Mouse (Mus musculus): ENCODE results near the gene Ndc1. TPM values are rescaled to one million over a fixed set of nuclear protein-coding genes. Genes with fewer than 3 reads are reported as not detected.
"Not testable (repeated sequence)": the region's sequence is repeated elsewhere in the genome, so short reads cannot be mapped to it uniquely, and the experiment has no call there.

The Ndc1 gene
- polyA plus RNA-seq, 2 experiments: 27.8 to 35.4 TPM

DNA sequence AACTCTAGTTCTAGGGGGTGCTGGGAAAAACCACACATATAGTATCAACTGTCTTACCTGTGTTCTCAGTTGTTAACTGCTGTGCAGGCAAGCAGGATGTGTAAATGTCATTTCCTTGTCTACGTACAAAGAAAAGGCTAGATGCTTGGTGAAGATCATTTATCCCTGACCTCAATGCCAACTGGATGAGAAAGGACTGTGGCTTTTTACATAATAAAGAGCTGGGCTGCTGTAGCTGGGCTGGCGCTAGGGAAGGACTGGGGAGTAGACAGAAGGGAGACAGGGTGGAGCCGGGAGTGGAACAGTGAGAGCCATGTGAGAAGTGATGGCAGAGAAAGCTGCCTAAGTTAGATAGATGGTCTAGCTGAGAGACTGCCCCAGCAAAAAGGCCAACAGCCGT, 4.8 kb upstream of the Ndc1 start:
- ATAC-seq (ENCODE audit: low FRiP score, low read depth): no peak
- H3K4me2 ChIP-seq (replicated peaks; ENCODE audit: low read depth, low read length, severe bottlenecking): no peak overlapping the region
- no peak overlapping the region for H3K9ac ChIP-seq (ENCODE audit: low read depth, low read length, severe bottlenecking)
- no peaks in the 10 kb centered on the region for H3K4me1 ChIP-seq (ENCODE audit: control insufficient read depth, insufficient read depth, low read length)
- no peaks in the 10 kb centered on the region for H3K27me3 ChIP-seq (ENCODE audit: control insufficient read depth, insufficient read depth, low read length)
- no peak overlapping the region for H3K4me3 ChIP-seq (replicated peaks; ENCODE audit: low read length)
- H3K9me3 ChIP-seq (ENCODE audit: control insufficient read depth, low read length): no peaks in the 10 kb centered on the region
- no peak overlapping the region for H3K27ac ChIP-seq (replicated peaks; ENCODE audit: low read depth, low read length)
- no peak for TF ChIP-seq POLR2A (IDR thresholded peaks at IDR 0.05; ENCODE audit: borderline replicate concordance, extremely low read depth, insufficient read depth, insufficient read length)
- H3K36me3 ChIP-seq (ENCODE audit: control insufficient read depth, insufficient read depth, low read length): peaks cover 5% of the 10 kb centered on the region; the same call in 1 of the 2 replicates
- 71% methylated on average over 4 of the region's 4 CpGs for WGBS
- no peak for DNase-seq (ENCODE audit: low spot score)

DNA sequence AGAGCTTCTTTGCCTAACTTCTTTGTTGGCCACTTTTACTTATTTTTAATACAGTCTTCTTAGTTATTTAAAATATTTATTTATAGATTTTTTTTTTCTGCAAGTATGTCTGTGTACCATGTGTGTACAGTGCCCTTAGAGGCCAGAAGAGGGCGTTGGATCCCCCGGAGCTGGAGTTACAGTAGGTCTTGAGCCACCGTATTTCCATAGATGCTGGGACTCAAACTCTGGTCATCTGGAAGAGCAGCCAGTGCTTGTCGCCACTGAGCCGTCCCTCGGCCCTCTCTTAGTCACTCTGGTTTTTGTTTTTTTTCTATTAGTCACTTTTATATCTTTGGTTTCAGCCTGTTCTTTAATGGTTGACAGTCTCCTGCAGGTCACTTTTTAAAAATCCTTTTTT, 4.0 kb upstream of the Ndc1 start:
- Histone ChIP-seq H3K9me3 (ENCODE audit: control insufficient read depth, low read length) (no peaks in the 10 kb centered on the region), H3K4me3 (replicated peaks; ENCODE audit: low read length) (no peak overlapping the region), H3K4me2 (replicated peaks; ENCODE audit: low read depth, low read length, severe bottlenecking) (no peak overlapping the region), H3K27ac (replicated peaks; ENCODE audit: low read depth, low read length) (no peak overlapping the region), H3K36me3 (ENCODE audit: control insufficient read depth, insufficient read depth, low read length) (peaks cover 5% of the 10 kb centered on the region; the same call in 1 of the 2 replicates), H3K4me1 (ENCODE audit: control insufficient read depth, insufficient read depth, low read length) (peaks cover 2% of the 10 kb centered on the region; the same call in 1 of the 2 replicates), H3K27me3 (ENCODE audit: control insufficient read depth, insufficient read depth, low read length) (no peaks in the 10 kb centered on the region), H3K9ac (ENCODE audit: low read depth, low read length, severe bottlenecking) (no peak overlapping the region)
- WGBS: 79% methylated on average over 6 of the region's 6 CpGs
- no peak for DNase-seq (ENCODE audit: low spot score)
- no peak for ATAC-seq (ENCODE audit: low FRiP score, low read depth)
- no peak for TF ChIP-seq POLR2A (IDR thresholded peaks at IDR 0.05; ENCODE audit: borderline replicate concordance, extremely low read depth, insufficient read depth, insufficient read length)

DNA sequence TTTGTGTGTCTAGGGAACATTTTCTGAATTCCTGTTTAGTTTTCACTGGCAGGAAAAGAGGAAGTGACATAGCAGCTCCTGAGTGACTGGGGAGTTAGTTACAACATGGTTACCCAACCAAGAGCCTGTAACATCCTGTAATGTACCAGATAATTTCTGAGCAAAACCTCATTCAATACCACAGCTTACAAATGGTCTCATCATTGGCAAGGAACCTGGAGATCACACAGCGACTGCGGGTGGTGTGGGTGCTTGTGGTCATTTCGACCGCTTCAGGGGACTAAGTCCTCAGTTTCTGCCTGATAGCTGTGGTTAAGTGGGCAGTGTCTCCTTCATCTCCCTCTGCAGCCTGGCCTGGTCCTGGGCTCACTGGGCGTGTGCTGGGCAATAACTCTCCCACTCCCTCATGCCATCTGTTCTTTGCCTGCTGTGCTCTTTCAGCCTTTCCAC, 3.4 kb upstream of the Ndc1 start:
- no peak for ATAC-seq (ENCODE audit: low FRiP score, low read depth)

DNA sequence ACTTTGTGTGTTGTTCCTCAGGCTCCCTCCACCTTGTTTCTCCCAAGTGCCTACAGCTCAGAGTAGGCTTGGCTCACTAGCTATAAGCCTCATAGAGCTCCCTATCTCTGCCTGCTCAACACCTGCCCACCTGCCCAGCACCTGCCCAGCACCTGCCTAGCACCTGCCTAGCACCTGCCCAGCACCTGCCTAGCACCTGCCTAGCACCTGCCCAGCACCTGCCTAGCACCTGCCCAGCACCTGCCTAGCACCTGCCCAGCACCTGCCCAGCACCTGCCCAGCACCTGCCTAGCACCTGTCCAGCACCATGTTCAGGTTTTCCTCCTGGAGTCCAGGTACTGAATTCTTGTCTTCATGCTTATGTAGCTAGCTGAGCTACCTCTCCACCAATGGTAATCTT, 1.2 kb upstream of the Ndc1 start:
- H3K9ac ChIP-seq (ENCODE audit: low read depth, low read length, severe bottlenecking); ATAC-seq (ENCODE audit: low FRiP score, low read depth); H3K27ac ChIP-seq (replicated peaks; ENCODE audit: low read depth, low read length): not testable (repeated sequence)

More for the DNA sequence above, 3.4 kb upstream of the Ndc1 start:
- TF ChIP-seq POLR2A (IDR thresholded peaks at IDR 0.05; ENCODE audit: borderline replicate concordance, extremely low read depth, insufficient read depth, insufficient read length): no peak
- no peak for DNase-seq (ENCODE audit: low spot score)
- Histone ChIP-seq H3K4me3 (replicated peaks; ENCODE audit: low read length) (no peak overlapping the region), H3K4me2 (replicated peaks; ENCODE audit: low read depth, low read length, severe bottlenecking) (no peak overlapping the region), H3K9me3 (ENCODE audit: control insufficient read depth, low read length) (no peaks in the 10 kb centered on the region), H3K27me3 (ENCODE audit: control insufficient read depth, insufficient read depth, low read length) (no peaks in the 10 kb centered on the region), H3K9ac (ENCODE audit: low read depth, low read length, severe bottlenecking) (no peak overlapping the region), H3K4me1 (ENCODE audit: control insufficient read depth, insufficient read depth, low read length) (peaks cover 6% of the 10 kb centered on the region; the same call in 1 of the 2 replicates), H3K36me3 (ENCODE audit: control insufficient read depth, insufficient read depth, low read length) (peaks cover 5% of the 10 kb centered on the region; the same call in 1 of the 2 replicates), H3K27ac (replicated peaks; ENCODE audit: low read depth, low read length) (no peak overlapping the region)
- 79% methylated on average over 5 of the region's 5 CpGs for WGBS

DNA sequence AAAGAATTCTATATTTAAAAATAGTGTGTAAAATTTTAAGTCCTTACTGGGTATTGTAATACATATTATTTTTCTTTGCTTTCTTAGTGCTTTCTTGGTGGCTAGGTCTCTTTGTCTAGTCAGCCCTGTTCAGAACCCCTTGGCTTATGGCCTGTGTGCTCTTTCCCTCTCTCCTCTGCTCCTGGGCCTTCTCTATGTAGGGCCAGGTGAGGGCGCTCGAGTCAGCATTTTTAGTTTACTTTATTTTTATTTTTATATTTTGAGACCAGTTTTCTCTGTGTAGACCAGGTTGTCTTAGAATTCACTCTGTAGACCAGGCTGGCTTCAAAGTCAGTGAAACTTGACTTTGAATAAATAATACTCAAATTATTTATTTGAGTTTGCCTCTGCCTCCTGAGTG, 4.7 kb downstream of the Ndc1 start:
- H3K36me3 ChIP-seq (ENCODE audit: control insufficient read depth, insufficient read depth, low read length): peaks cover 56% of the 10 kb centered on the region
- H3K4me2 ChIP-seq (replicated peaks; ENCODE audit: low read depth, low read length, severe bottlenecking): no peak overlapping the region
- no peak overlapping the region for H3K9ac ChIP-seq (ENCODE audit: low read depth, low read length, severe bottlenecking)
- ATAC-seq (ENCODE audit: low FRiP score, low read depth): no peak
- H3K27ac ChIP-seq (replicated peaks; ENCODE audit: low read depth, low read length): no peak overlapping the region
- 72% methylated on average over 2 of the region's 2 CpGs for WGBS
- peaks cover 6% of the 10 kb centered on the region; the same call in 1 of the 2 replicates for H3K4me1 ChIP-seq (ENCODE audit: control insufficient read depth, insufficient read depth, low read length)
- H3K9me3 ChIP-seq (ENCODE audit: control insufficient read depth, low read length): no peaks in the 10 kb centered on the region
- TF ChIP-seq POLR2A (IDR thresholded peaks at IDR 0.05; ENCODE audit: borderline replicate concordance, extremely low read depth, insufficient read depth, insufficient read length): no peak
- H3K27me3 ChIP-seq (ENCODE audit: control insufficient read depth, insufficient read depth, low read length): no peaks in the 10 kb centered on the region
- H3K4me3 ChIP-seq (replicated peaks; ENCODE audit: low read length): no peak overlapping the region
- no peak for DNase-seq (ENCODE audit: low spot score)

More for the DNA sequence above, 1.2 kb upstream of the Ndc1 start:
- H3K4me2 ChIP-seq (replicated peaks; ENCODE audit: low read depth, low read length, severe bottlenecking); DNase-seq (ENCODE audit: low spot score); H3K9me3 ChIP-seq (ENCODE audit: control insufficient read depth, low read length); H3K27me3 ChIP-seq (ENCODE audit: control insufficient read depth, insufficient read depth, low read length); H3K4me1 ChIP-seq (ENCODE audit: control insufficient read depth, insufficient read depth, low read length); H3K4me3 ChIP-seq (replicated peaks; ENCODE audit: low read length): not testable (repeated sequence)
- peaks cover 11% of the 10 kb centered on the region; the same call in 1 of the 2 replicates for H3K36me3 ChIP-seq (ENCODE audit: control insufficient read depth, insufficient read depth, low read length)

DNA sequence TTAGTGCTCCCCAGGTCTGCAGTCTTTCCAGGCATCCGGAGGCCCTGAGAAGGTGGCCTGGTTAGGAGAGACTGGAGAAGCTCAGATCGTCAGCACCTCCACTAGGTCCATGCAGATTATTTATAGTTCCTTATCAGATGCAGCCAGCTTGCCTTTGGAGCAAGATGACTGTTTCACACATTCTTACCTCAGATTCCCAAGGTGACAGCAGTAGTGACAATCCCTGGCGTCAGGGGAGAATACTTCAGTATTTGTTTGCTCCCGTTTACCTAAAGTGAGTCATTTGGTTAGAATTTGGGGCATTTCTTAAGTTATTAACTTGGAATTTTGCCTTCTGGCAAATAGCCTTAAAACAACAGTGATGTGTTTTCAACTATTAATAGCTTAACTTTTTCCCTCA, 7.1 kb downstream of the Ndc1 start:
- WGBS: 77% methylated on average over 4 of the region's 4 CpGs
- no peak for DNase-seq (ENCODE audit: low spot score)
- no peak for TF ChIP-seq POLR2A (IDR thresholded peaks at IDR 0.05; ENCODE audit: borderline replicate concordance, extremely low read depth, insufficient read depth, insufficient read length)
- H3K4me3 ChIP-seq (replicated peaks; ENCODE audit: low read length): no peak overlapping the region
- H3K4me2 ChIP-seq (replicated peaks; ENCODE audit: low read depth, low read length, severe bottlenecking): no peak overlapping the region
- peak overlapping the region; percentile 8; the same call in 1 of the 2 replicates for H3K9ac ChIP-seq (ENCODE audit: low read depth, low read length, severe bottlenecking)
- no peak for ATAC-seq (ENCODE audit: low FRiP score, low read depth)
- no peaks in the 10 kb centered on the region for H3K4me1 ChIP-seq (ENCODE audit: control insufficient read depth, insufficient read depth, low read length)
- no peaks in the 10 kb centered on the region for H3K9me3 ChIP-seq (ENCODE audit: control insufficient read depth, low read length)
- H3K27me3 ChIP-seq (ENCODE audit: control insufficient read depth, insufficient read depth, low read length): no peaks in the 10 kb centered on the region
- peaks cover 68% of the 10 kb centered on the region for H3K36me3 ChIP-seq (ENCODE audit: control insufficient read depth, insufficient read depth, low read length)
- H3K27ac ChIP-seq (replicated peaks; ENCODE audit: low read depth, low read length): no peak overlapping the region

Data from limb, embryonic 14.5 days (tissue).